Mouse (Mus musculus): ENCODE measurements around the gene Slc27a3.

GRCm38 (mm10) chr3:90386817-90387216 lies 2.9 kb downstream of the Slc27a3 start:
- no peak for TF ChIP-seq CTCF (IDR thresholded peaks at IDR 0.05; ENCODE audit: low read depth)
- no peak for TF ChIP-seq EP300 (IDR thresholded peaks at IDR 0.05; ENCODE audit: low read depth)

All from heart, postnatal 0 days (tissue).